Mouse (Mus musculus) T-helper 17 cell (primary cell): ENCODE measurements around the gene Lrit3.

Experiments
- in situ Hi-C, 2 experiments: fragments of 300-600 bp; cut with MboI, MseI; formaldehyde crosslinking; loops; 1 replicate in 1 of 2; 2 replicates in 1 of 2; pipeline ENCODE4 v1.15.1; 2025; ENCODE audit warnings: high pct_unique_total_duplicates in 2 of 2

Gene Lrit3

GRCm38 (mm10) chr3:129803765-129804164, at the start of gene Lrit3:
Gene Lrit3, minus strand, starts transcription at chr3:129804030.
- in situ Hi-C loops = no loop called here

GRCm38 (mm10) chr3:129846846-129847245, 43.0 kb upstream of the Lrit3 start:
- in situ Hi-C loops = loop anchor here (25.0 kb wide), 2 partner anchors 840 to 865 kb away; partner anchors contain the start of gene Ostc (in 1 of the 2)

GRCm38 (mm10) chr3:129845868-129846267, 42.0 kb upstream of the Lrit3 start:
- in situ Hi-C loops = loop anchor here (25.0 kb wide), 2 partner anchors 841 to 866 kb away; partner anchors contain the start of gene Ostc (in 1 of the 2)

GRCm38 (mm10) chr3:129838017-129838416, 34.2 kb upstream of the Lrit3 start:
- in situ Hi-C loops = loop anchor here (5.0 to 25.0 kb wide), 3 partner anchors 69 to 874 kb away; partner anchors contain the start of gene Ostc (in 1 of the 2)

- in situ Hi-C loops = loop anchor here (5.0 to 25.0 kb wide), 3 partner anchors 70 to 875 kb away; partner anchors contain the start of gene Ostc (in 1 of the 2)
These were observed 33.1 kb upstream of the Lrit3 start for GRCm38 (mm10) chr3:129836965-129837364.

- in situ Hi-C loops = loop anchor here (5.0 to 25.0 kb wide), 3 partner anchors 71 to 876 kb away; partner anchors contain the start of gene Ostc (in 1 of the 2)
These were observed 32.3 kb upstream of the Lrit3 start for GRCm38 (mm10) chr3:129836051-129836697.

GRCm38 (mm10) chr3:129835388-129835934, 31.6 kb upstream of the Lrit3 start, which contains the start of gene Cfi:
Gene Cfi, plus strand, starts transcription at chr3:129835884.
- in situ Hi-C loops = loop anchor here (5.0 to 25.0 kb wide), 3 partner anchors 72 to 877 kb away; partner anchors contain the start of gene Ostc (in 1 of the 2)

- in situ Hi-C loops = loop anchor here (25.0 kb wide), 2 partner anchors 856 to 881 kb away; partner anchors contain the start of gene Ostc (in 1 of the 2)
These were observed 27.3 kb upstream of the Lrit3 start, which contains the start of gene Gar1 for GRCm38 (mm10) chr3:129831035-129831568. Gene Gar1, minus strand, starts transcription at chr3:129831396.

- in situ Hi-C loops = loop anchor here (25.0 kb wide), 2 partner anchors 857 to 882 kb away; partner anchors contain the start of gene Ostc (in 1 of the 2)
These were observed 26.8 kb upstream of the Lrit3 start for GRCm38 (mm10) chr3:129830626-129831025.

GRCm38 (mm10) chr3:129827691-129828090, 23.9 kb upstream of the Lrit3 start:
- in situ Hi-C loops = loop anchor here (5.0 to 25.0 kb wide), 3 partner anchors 255 to 885 kb away; partner anchors contain the start of gene Ostc (in 1 of the 2)

- in situ Hi-C loops = loop anchor here (5.0 to 25.0 kb wide), 3 partner anchors 256 to 886 kb away; partner anchors contain the start of gene Ostc (in 1 of the 2)
These were observed 22.9 kb upstream of the Lrit3 start for GRCm38 (mm10) chr3:129826691-129827090.

- in situ Hi-C loops = loop anchor here (5.0 to 25.0 kb wide), 3 partner anchors 257 to 887 kb away; partner anchors contain the start of gene Ostc (in 1 of the 2)
These were observed 21.1 kb upstream of the Lrit3 start for GRCm38 (mm10) chr3:129824891-129825290.

GRCm38 (mm10) chr3:129824146-129824545, 20.3 kb upstream of the Lrit3 start:
- in situ Hi-C loops = no loop called here

GRCm38 (mm10) chr3:129823293-129823692, 19.5 kb upstream of the Lrit3 start:
- in situ Hi-C loops = no loop called here

- in situ Hi-C loops = no loop called here
These were observed 18.5 kb upstream of the Lrit3 start, which contains the start of gene Rrh for GRCm38 (mm10) chr3:129822206-129822775. Gene Rrh, minus strand, starts transcription at chr3:129822587.

GRCm38 (mm10) chr3:129821736-129822135, 17.9 kb upstream of the Lrit3 start:
- in situ Hi-C loops = no loop called here

- in situ Hi-C loops = no loop called here
These were observed 17.0 kb upstream of the Lrit3 start for GRCm38 (mm10) chr3:129820847-129821246.

GRCm38 (mm10) chr3:129799011-129799410, 4.8 kb downstream of the Lrit3 start:
- in situ Hi-C loops = no loop called here

GRCm38 (mm10) chr3:129798551-129798950, 5.3 kb downstream of the Lrit3 start:
- in situ Hi-C loops = no loop called here

GRCm38 (mm10) chr3:129797341-129797740, 6.5 kb downstream of the Lrit3 start:
- in situ Hi-C loops = no loop called here

- in situ Hi-C loops = no loop called here
These were observed 10.0 kb downstream of the Lrit3 start for GRCm38 (mm10) chr3:129793801-129794200.
